7 mouse cellular contexts compared by ENCODE assay signal in the genomic region with DNA sequence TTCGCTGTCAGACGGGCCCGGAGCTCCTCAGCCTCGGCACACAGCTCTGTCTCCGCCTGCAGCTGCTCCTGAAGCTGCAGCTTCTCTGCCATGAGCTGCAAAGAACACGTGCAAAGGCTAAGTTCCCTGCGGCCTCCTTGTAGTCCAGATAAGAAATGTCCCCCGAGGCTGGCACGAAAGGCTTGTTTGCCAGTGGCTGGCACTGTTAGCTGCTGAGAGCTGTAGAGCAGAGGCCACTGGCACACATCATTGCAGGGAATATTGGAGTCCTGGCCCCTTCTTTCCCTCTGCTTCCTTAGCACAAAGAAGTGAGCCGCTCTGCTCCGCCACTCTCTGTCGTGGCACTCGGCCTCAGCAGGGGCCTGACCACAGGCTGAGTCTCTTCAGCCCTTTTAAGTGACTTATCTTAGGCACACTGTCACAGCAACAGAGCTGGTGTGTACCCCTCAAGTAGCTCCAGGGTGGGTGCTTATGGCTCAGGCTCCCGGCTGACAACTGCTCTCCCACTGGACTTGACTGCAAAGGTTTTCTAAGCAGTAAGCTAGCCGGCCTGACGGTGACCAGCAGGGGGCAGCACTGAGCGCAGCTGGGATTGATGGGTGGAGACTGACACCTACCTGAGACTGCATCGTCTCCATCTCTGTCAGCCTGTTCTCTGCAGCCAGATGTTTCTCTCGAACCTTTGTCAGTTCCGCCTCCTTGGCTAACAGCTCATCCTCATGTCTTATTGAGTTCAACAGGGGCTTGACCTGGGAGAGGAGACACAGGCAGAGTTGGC. TPM values are rescaled to one million over a fixed set of nuclear protein-coding genes. Genes with fewer than 3 reads are reported as not detected.
DNase-seq lines count a peak whose midpoint lies in the region; ATAC-seq and TF ChIP-seq lines count a peak whose summit lies in the region.

No protein-coding gene starts in this region.

- in situ Hi-C loops in ES-E14 (cut with MboI; ENCODE audit: low sequenced_read_pairs in 2 of 2, unreplicated experiment in 2 of 2), result loop anchor here (5.0 to 10.0 kb wide), 2 partner anchors 139 to 142 kb away; no protein-coding TSS in a partner anchor

- no peaks in the 10 kb centered on the region for H3K9me3 ChIP-seq in ES-E14 (ENCODE audit: control insufficient read depth, insufficient read depth, low read depth, low read length)
- H3K9me3 ChIP-seq in heart, embryonic 16.5 days (replicated peaks; ENCODE audit: control insufficient read depth, low read length), result no peaks in the 10 kb centered on the region

- DNase-seq in ES-E14 (ENCODE audit: low read depth, low spot score), result peak; percentile 85
- DNase-seq in adrenal gland, postnatal 25 days, result peak; percentile 85
- DNase-seq in embryo, embryonic 9.5 days (ENCODE audit: extremely low spot score), result peak; percentile 78
- peak; percentile 87 to 95 for DNase-seq in layer of hippocampus, postnatal 25 days (ENCODE audit: extremely low spot score in 1 of 2, low spot score in 1 of 2)
- DNase-seq in lung, postnatal 25 days (ENCODE audit: low spot score), result peak; percentile 67
- peak; percentile 69 for DNase-seq in skeletal muscle tissue, adult 2 months (ENCODE audit: low read depth, low spot score)

- H3K27me3 ChIP-seq in heart, embryonic 16.5 days (ENCODE audit: control insufficient read depth, insufficient read depth, low read length), result no peaks in the 10 kb centered on the region

- no peak overlapping the region for H3K27ac ChIP-seq in ES-E14 (ENCODE audit: insufficient read depth, low read depth, low read length, poor library complexity, severe bottlenecking)
- H3K27ac ChIP-seq in heart, embryonic 16.5 days (ENCODE audit: low read length), result no peak overlapping the region

- no peak overlapping the region for H3K4me2 ChIP-seq in heart, embryonic 16.5 days (ENCODE audit: low read depth, low read length)

- 0 out of 2 replicates have a peak, but pooled peaks have one; percentile 11 for ATAC-seq in heart, embryonic 16.5 days (replicated peaks; ENCODE audit: extremely low read depth, insufficient read depth, low FRiP score)

- WGBS in heart, embryonic 16.5 days, result 62% methylated on average over 20 of the region's 20 CpGs

- no peak overlapping the region for H3K4me3 ChIP-seq in ES-E14 (ENCODE audit: insufficient read depth in 1 of 2, low read depth in 1 of 2, low read length in 2 of 2, poor library complexity in 1 of 2, severe bottlenecking in 1 of 2)
- H3K4me3 ChIP-seq in heart, embryonic 16.5 days (ENCODE audit: low read length), result no peak overlapping the region

- peaks cover 0 to 2% of the 10 kb centered on the region in 2 experiments; a peak in 1 of 4 replicates for H3K4me1 ChIP-seq in ES-E14 (ENCODE audit: control insufficient read depth in 2 of 2, insufficient read depth in 2 of 2, low read length in 2 of 2, poor library complexity in 1 of 2)
- no peaks in the 10 kb centered on the region for H3K4me1 ChIP-seq in heart, embryonic 16.5 days (ENCODE audit: control insufficient read depth, insufficient read depth, low read length)

- H3K36me3 ChIP-seq in ES-E14 (ENCODE audit: control insufficient read depth, insufficient read depth, low read length, poor library complexity, severe bottlenecking), result peaks cover 94% of the 10 kb centered on the region
- peaks cover 80% of the 10 kb centered on the region for H3K36me3 ChIP-seq in heart, embryonic 16.5 days (ENCODE audit: control insufficient read depth, insufficient read depth)

- H3K9ac ChIP-seq in ES-E14 (ENCODE audit: insufficient read depth, low read depth, low read length, poor library complexity, severe bottlenecking), result no peak overlapping the region
- no peak overlapping the region for H3K9ac ChIP-seq in heart, embryonic 16.5 days (ENCODE audit: low read length)

TF ChIP-seq in ES-E14, 5 proteins besides CTCF, POLR2A, EP300 and RAD21:
- no peak for TF ChIP-seq ZNF384 (IDR thresholded peaks at IDR 0.05; ENCODE audit: low read depth, low read length)
- TF ChIP-seq ZC3H11A (IDR thresholded peaks at IDR 0.05; ENCODE audit: borderline replicate concordance, low read depth, low read length), result peak; percentile 50
TF ChIP-seq in ES-E14: peak in this region for 1.

RNA-seq across cellular contexts. Expression of gene Apol8, which starts 18.6 kb away (rescaled TPM):
- total RNA-seq in ES-E14 (2012; rRNA removed), result 1.8 and 3.1 TPM in 2 replicates
- not detected in 2 replicates for total RNA-seq in adrenal gland, postnatal 25 days (2021)
- polyA plus RNA-seq in heart, embryonic 16.5 days (2015; fragmentation: Nextera tagmentation; extraction: Ambion mirVana), result 0.05 TPM in 1 of 2 replicates, not detected in the other
- total RNA-seq in layer of hippocampus, postnatal 25 days (2021), result 1 to 10 TPM; 4.0 to 4.8 TPM

RNA-seq across cellular contexts. Expression of gene Apol9b, which starts 46.5 kb away (rescaled TPM):
- not detected in 2 replicates for total RNA-seq in ES-E14 (2012; rRNA removed)
- 0.76 and 1.2 TPM in 2 replicates for total RNA-seq in adrenal gland, postnatal 25 days (2021)
- 0.17 and 0.21 TPM in 2 replicates for polyA plus RNA-seq in heart, embryonic 16.5 days (2015; fragmentation: Nextera tagmentation; extraction: Ambion mirVana)
- not detected for total RNA-seq in layer of hippocampus, postnatal 25 days (2021)
